Mouse (Mus musculus) spleen, postnatal 36 days (tissue): ENCODE data around the gene Mmp27.
A peak's percentile ranks its signal among the peaks of the same experiment; 100 is the strongest.

Experiments used
- DNase-seq, 2 experiments: peaks; one replicate each; pipeline ENCODE4 v3.0.0; 2022; ENCODE audit warnings: low spot score in 2 of 2, mixed read lengths in 1 of 2

The Mmp27 gene

GRCm38 (mm10) chr9:7571162-7571561 lies at the start of gene Mmp27:
Mmp27 (plus strand) TSS chr9:7571396.
- no peak for DNase-seq

- DNase-seq, result no peak
Observed at GRCm38 (mm10) chr9:7526255-7526940, 44.8 kb upstream of the Mmp27 start.

GRCm38 (mm10) chr9:7542763-7543162 lies 28.4 kb upstream of the Mmp27 start:
- no peak for DNase-seq

- DNase-seq, result no peak
Observed at GRCm38 (mm10) chr9:7544923-7545457, 26.2 kb upstream of the Mmp27 start.

GRCm38 (mm10) chr9:7545471-7545870 lies 25.7 kb upstream of the Mmp27 start:
- no peak for DNase-seq

- DNase-seq, result no peak
Observed at GRCm38 (mm10) chr9:7545920-7546319, 25.3 kb upstream of the Mmp27 start.

- no peak for DNase-seq
Observed at GRCm38 (mm10) chr9:7551943-7552342, 19.3 kb upstream of the Mmp27 start.

GRCm38 (mm10) chr9:7553536-7553935 lies 17.7 kb upstream of the Mmp27 start:
- DNase-seq, result peak; percentile 9 to 23

- no peak for DNase-seq
Observed at GRCm38 (mm10) chr9:7554382-7554781, 16.8 kb upstream of the Mmp27 start.

- DNase-seq, result no peak
Observed at GRCm38 (mm10) chr9:7558221-7559017, 12.8 kb upstream of the Mmp27 start, which contains the start of gene Mmp8. Mmp8 (plus strand) TSS chr9:7558456.

GRCm38 (mm10) chr9:7560026-7560425 lies 11.2 kb upstream of the Mmp27 start:
- no peak for DNase-seq

- peak in 1 of 2 experiments; percentile 34 for DNase-seq
Observed at GRCm38 (mm10) chr9:7567376-7567775, 3.8 kb upstream of the Mmp27 start.

GRCm38 (mm10) chr9:7567923-7568322 lies 3.3 kb upstream of the Mmp27 start:
- DNase-seq, result no peak

- no peak for DNase-seq
Observed at GRCm38 (mm10) chr9:7570485-7570884, 711 bp upstream of the Mmp27 start.

GRCm38 (mm10) chr9:7572188-7572587 lies 992 bp downstream of the Mmp27 start:
- peak; percentile 21 to 26 for DNase-seq

GRCm38 (mm10) chr9:7572663-7573308 lies 1.6 kb downstream of the Mmp27 start:
- no peak for DNase-seq

- no peak for DNase-seq
Observed at GRCm38 (mm10) chr9:7575526-7575925, 4.3 kb downstream of the Mmp27 start.

GRCm38 (mm10) chr9:7577371-7577770 lies 6.2 kb downstream of the Mmp27 start:
- no peak for DNase-seq

- DNase-seq, result no peak
Observed at GRCm38 (mm10) chr9:7590063-7590462, 18.9 kb downstream of the Mmp27 start.

GRCm38 (mm10) chr9:7593272-7593812 lies 22.1 kb downstream of the Mmp27 start:
- no peak for DNase-seq

- DNase-seq, result peak; percentile 55 to 63
Observed at GRCm38 (mm10) chr9:7594816-7595540, 23.8 kb downstream of the Mmp27 start.
